Mouse (Mus musculus) liver, embryonic 16.5 days (tissue): ENCODE data around the gene Arhgap28. TPM values are rescaled to one million over a fixed set of nuclear protein-coding genes. Genes with fewer than 3 reads are reported as not detected.
"Not testable (repeated sequence)": the region's sequence is repeated elsewhere in the genome, so short reads cannot be mapped to it uniquely, and the experiment has no call there.

Source experiments
- ATAC-seq: fragments of 200-750 bp; cut with Nextera tagmentation; 2 replicates; pipeline ENCODE4 v1.8.0; 2017; ENCODE audit warnings: low read depth, mild to moderate bottlenecking, moderate number of reproducible peaks, moderate library complexity
- H3K27ac ChIP-seq: fragments of 300-500 bp; sonication (generic); 2 replicates; pipeline ENCODE4 v1.5.1; 2014; ENCODE audit warnings: mild to moderate bottlenecking, low read length
- H3K27me3 ChIP-seq: fragments of 300-500 bp; sonication (generic); 2 replicates; pipeline ENCODE4 v1.6.1; 2014; ENCODE audit warnings: low read depth, low read length, mixed read lengths; ENCODE audit not compliant: control insufficient read depth, insufficient read depth
- H3K36me3 ChIP-seq: fragments of 300-500 bp; sonication (generic); 2 replicates; pipeline ENCODE4 v1.6.1; 2014; ENCODE audit warnings: mild to moderate bottlenecking; ENCODE audit not compliant: control insufficient read depth, insufficient read depth
- H3K4me1 ChIP-seq: fragments of 300-500 bp; sonication (generic); 2 replicates; pipeline ENCODE4 v1.6.1; 2014; ENCODE audit warnings: low read depth, low read length, mixed read lengths; ENCODE audit not compliant: control insufficient read depth
- H3K4me2 ChIP-seq: fragments of 300-500 bp; sonication (generic); 2 replicates; pipeline ENCODE4 v1.6.1; 2014; ENCODE audit warnings: low read depth, low read length, mixed read lengths
- H3K4me3 ChIP-seq: fragments of 300-500 bp; sonication (generic); 2 replicates; pipeline ENCODE4 v1.5.1; 2014; ENCODE audit warnings: low read depth, mild to moderate bottlenecking, low read length
- H3K9ac ChIP-seq: fragments of 300-500 bp; sonication (generic); 2 replicates; pipeline ENCODE4 v1.6.1; 2014; ENCODE audit warnings: low read depth, low read length
- H3K9me3 ChIP-seq: fragments of 300-500 bp; sonication (generic); replicated peaks from 2 replicates; pipeline ENCODE4 v1.6.1; 2016; ENCODE audit warnings: low read length; ENCODE audit not compliant: control insufficient read depth
- WGBS: fragments of 180-500 bp; shearing (Covaris S2); extraction: QIAGEN DNeasy Blood & Tissue Kit; methylation state at CpG from one replicate; pipeline ENCODE4 v1.1.7; 2014; ENCODE audit not compliant: insufficient replicate concordance; 5-methylcytosine and 5-hydroxymethylcytosine counted together
- polyA plus RNA-seq: library from polyadenylated mRNA; unstranded; fragments of >200 nt; fragmentation: Nextera tagmentation; extraction: Ambion mirVana; gene quantifications from 2 replicates; pipeline ENCODE4 v1.2.1, GENCODE M21; 2015

Gene Arhgap28
- polyA plus RNA-seq, 1 experiment from 2014 or later = 1.3 TPM

DNA sequence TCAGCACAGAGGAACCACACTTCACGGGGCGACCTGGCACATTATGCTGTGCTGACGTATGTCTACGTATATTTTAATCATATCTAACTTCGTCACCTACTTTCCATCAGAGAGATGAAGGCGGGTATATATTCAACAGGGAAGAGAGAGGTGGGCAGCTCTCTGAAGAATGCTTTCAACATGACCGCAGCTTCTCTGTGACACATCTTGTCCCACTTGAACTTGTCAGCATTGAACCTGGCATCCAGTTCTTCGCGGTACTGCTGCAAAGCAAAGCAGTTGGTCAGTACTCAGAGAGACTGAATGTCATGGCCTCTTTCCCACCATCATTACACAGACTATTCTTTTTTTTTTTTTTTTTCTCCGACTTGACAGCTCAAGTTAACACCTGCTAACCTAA lies 139.6 kb downstream of the Arhgap28 start:
- ATAC-seq = no peak
- Histone ChIP-seq H3K4me3 (no peak overlapping the region), H3K4me1 (no peaks in the 10 kb centered on the region), H3K9me3 (no peaks in the 10 kb centered on the region), H3K4me2 (no peak overlapping the region), H3K27me3 (no peaks in the 10 kb centered on the region), H3K9ac (no peak overlapping the region), H3K36me3 (no peaks in the 10 kb centered on the region), H3K27ac (no peak overlapping the region)
- 72% methylated on average over 10 of the region's 10 CpGs for WGBS

DNA sequence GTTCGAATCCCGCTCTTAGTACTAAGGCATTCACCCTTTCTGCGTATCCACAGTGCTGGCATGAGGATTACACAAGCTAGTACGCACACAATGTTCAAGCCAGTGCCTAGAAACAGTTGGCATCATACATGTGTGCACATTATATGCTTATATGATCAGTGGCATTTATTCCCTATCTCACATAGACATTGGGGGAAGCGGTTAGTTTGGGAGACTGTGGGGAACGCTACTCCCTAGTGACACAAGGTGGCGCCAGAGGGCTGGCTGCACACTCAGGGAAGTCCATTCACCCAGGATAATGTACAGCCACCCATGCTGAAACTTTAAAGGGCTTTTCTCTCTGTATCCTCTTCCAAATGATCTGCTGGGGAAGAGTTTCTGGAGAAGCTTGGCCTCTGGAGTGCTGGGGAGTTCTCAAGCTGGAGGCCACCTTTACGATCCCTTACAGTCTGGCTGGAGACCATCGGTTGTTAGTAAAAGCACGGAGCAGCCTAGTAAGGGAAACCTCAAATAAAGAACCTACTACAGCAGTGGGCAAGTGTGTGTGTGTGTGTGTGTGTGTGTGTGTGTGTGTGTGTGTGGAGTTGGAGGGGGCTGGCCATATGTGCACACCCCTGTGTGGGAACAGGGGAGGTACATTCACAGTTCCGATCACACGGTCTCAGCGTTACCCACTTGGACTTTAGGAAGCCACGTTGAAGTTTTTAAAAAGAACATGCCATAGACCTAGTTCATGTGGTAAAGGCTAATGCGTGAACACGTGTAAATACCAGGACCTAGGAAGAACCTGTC lies 142.0 kb downstream of the Arhgap28 start:
- no peak for ATAC-seq
- Histone ChIP-seq H3K9ac (no peak overlapping the region), H3K4me3 (no peak overlapping the region), H3K4me1 (no peaks in the 10 kb centered on the region), H3K9me3 (no peaks in the 10 kb centered on the region), H3K27ac (no peak overlapping the region), H3K4me2 (no peak overlapping the region), H3K36me3 (no peaks in the 10 kb centered on the region), H3K27me3 (no peaks in the 10 kb centered on the region)
- WGBS = 74% methylated on average over 16 of the region's 16 CpGs

DNA sequence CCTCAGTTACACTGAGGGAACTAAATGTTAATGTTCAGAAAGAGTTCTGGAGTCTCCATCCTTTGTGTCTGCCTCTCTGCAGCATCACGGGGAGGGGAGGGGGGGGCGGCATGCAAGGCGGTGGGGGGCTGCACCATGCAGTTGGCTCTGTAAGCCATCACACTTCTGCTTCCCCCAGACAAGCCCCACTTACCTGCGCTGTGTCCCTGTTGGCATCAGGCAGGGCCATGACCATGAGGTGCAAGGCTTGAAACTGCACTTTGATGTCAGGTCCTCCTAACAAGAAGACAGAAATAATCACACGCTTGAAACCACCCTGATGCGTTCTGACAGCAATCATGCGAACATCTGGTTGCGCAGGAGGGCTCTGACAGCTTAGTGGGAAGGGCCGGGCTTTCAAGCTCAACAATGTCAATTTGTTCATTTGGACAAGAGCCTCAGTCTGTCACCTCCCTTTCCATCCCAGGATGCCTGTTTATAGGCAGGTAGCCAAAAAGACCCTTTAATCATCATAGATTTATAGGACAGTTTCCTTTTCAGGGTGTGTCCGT lies 142.8 kb downstream of the Arhgap28 start:
- H3K9me3 ChIP-seq = no peaks in the 10 kb centered on the region
- H3K4me2 ChIP-seq = no peak overlapping the region
- no peak overlapping the region for H3K4me3 ChIP-seq
- no peak for ATAC-seq
- H3K9ac ChIP-seq = no peak overlapping the region
- H3K27me3 ChIP-seq = no peaks in the 10 kb centered on the region
- 78% methylated on average over 10 of the region's 10 CpGs for WGBS
- no peak overlapping the region for H3K27ac ChIP-seq
- no peaks in the 10 kb centered on the region for H3K4me1 ChIP-seq
- no peaks in the 10 kb centered on the region for H3K36me3 ChIP-seq

DNA sequence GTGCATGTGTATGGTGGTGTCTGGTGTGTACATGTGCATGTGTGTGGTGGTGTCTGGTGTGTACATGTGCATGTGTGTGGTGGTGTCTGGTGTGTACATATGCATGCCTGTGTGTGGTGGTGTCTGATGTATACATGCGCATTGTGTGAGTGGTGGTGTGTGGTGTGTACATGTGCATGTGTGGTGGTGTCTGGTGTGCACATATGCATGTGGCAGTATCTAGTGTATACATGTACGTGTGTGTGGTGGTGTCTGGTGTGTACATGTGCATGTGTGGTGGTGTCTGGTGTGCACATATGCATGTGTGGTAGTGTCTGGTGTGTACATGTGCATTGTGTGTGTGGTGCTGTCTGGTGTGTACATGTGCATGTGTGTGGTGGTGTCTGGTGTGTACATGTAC lies 162.4 kb downstream of the Arhgap28 start:
- WGBS = 82% methylated on average over 2 of the region's 2 CpGs
- not testable (repeated sequence) for H3K4me1 ChIP-seq, ATAC-seq, H3K4me2 ChIP-seq, H3K27ac ChIP-seq, H3K4me3 ChIP-seq, H3K36me3 ChIP-seq, H3K9me3 ChIP-seq, H3K27me3 ChIP-seq, H3K9ac ChIP-seq

DNA sequence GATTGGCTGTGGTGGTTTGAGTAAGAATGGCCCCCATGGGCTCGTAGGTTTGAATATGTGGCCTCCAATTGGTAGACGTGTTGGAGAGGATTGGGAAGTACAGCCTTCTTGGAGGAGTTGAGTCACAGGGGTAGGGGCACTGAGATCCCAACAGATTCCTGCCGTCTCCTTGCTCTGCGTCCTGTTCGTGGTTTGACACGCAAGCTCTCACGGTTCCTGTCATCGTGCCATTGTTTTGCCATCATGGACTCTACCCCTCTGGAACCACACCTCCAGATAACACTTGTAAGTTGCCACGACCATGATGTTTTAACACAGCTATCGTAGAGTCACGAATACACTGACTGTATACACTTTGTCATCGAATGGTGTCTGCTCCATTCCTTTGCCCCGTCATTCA lies 165.0 kb downstream of the Arhgap28 start:
- no peak overlapping the region for H3K4me3 ChIP-seq

DNA sequence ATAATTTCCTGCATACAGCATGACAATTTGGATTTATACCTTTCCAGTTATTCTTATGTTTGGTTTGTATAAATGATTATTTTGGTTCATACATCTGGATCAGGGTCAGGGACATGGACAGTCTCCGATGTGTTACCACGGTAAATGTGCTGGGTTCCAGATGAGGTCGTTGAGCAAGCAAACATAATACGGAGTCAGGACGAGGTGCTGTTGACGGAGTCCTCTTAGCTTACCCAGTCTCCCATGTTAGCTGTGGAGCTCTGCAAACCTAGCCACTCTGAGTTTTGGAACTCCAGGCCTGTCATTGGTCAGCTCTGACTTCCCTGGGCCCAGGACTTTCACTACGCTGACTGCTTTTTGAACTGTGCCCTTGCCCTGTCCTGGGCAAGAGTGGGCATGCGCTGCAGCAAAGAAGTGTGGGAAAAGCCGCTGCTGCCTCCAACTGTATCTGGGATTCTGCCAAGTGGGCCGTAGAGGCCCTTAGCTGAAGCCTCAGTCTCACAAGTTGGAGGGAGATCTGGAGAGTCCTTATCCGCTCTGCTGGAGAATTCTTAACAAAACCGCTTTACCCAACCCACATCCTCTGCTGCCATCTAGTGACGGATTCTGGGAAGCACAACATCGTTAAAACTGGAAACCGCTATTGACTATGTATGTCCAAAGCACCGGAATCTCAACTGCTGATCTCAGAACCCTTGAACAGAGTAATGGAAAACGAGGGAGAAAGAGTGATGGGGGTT lies 166.4 kb downstream of the Arhgap28 start:
- H3K27me3 ChIP-seq = no peaks in the 10 kb centered on the region
- no peaks in the 10 kb centered on the region for H3K36me3 ChIP-seq
- H3K4me1 ChIP-seq = no peaks in the 10 kb centered on the region
- no peak for ATAC-seq
- WGBS = 53% methylated on average over 17 of the region's 17 CpGs
- H3K4me2 ChIP-seq = no peak overlapping the region
- no peak overlapping the region for H3K4me3 ChIP-seq
- no peak overlapping the region for H3K27ac ChIP-seq
- H3K9me3 ChIP-seq = no peaks in the 10 kb centered on the region
- no peak overlapping the region for H3K9ac ChIP-seq

More for the DNA sequence above, 165.0 kb downstream of the Arhgap28 start:
- H3K9ac ChIP-seq = no peak overlapping the region
- no peaks in the 10 kb centered on the region for H3K36me3 ChIP-seq
- 63% methylated on average over 13 of the region's 13 CpGs for WGBS
- no peaks in the 10 kb centered on the region for H3K27me3 ChIP-seq
- no peak overlapping the region for H3K4me2 ChIP-seq
- ATAC-seq = no peak
- H3K9me3 ChIP-seq = no peaks in the 10 kb centered on the region
- no peaks in the 10 kb centered on the region for H3K4me1 ChIP-seq
- no peak overlapping the region for H3K27ac ChIP-seq

DNA sequence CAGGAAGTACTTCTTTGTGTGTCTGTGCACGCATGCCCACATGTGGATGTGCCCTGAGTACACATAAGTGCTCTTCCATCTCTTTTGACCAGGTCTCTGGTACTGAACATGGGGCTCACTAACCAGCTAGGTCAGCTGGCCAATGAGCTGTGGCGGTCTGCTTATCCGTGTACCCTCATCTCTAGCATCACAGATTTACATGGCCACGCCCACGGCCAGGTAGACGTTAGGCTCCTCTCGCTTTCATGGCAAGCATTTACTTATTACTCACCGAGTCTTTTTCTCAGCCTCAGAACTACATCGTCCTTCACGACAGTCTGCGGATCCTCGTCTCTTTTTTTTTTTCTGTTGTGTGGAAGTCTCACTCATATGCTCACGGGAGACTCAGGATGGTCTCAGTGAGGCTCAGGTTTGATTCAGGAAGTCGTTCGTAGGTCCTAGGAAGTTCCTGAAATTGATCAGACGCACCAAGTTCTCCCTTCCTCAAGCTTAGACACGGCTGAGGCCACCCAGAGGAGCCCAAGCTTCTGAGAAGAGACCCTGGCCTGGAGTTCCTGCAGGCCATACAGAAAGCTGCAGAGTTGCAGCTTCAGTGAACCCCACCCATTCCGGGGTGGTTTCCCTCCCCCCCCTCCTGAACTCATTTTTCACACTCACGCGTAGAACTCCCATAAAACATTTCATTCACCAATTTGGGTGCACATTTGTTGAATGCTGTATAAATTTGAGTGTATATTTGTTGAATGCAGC lies 167.6 kb downstream of the Arhgap28 start:
- no peak for ATAC-seq
- no peak overlapping the region for H3K4me3 ChIP-seq
- H3K4me2 ChIP-seq = no peak overlapping the region
- 75% methylated on average over 20 of the region's 20 CpGs for WGBS
- H3K36me3 ChIP-seq = no peaks in the 10 kb centered on the region
- no peaks in the 10 kb centered on the region for H3K27me3 ChIP-seq
- H3K9ac ChIP-seq = no peak overlapping the region
- no peaks in the 10 kb centered on the region for H3K4me1 ChIP-seq
- no peak overlapping the region for H3K27ac ChIP-seq
- no peaks in the 10 kb centered on the region for H3K9me3 ChIP-seq

DNA sequence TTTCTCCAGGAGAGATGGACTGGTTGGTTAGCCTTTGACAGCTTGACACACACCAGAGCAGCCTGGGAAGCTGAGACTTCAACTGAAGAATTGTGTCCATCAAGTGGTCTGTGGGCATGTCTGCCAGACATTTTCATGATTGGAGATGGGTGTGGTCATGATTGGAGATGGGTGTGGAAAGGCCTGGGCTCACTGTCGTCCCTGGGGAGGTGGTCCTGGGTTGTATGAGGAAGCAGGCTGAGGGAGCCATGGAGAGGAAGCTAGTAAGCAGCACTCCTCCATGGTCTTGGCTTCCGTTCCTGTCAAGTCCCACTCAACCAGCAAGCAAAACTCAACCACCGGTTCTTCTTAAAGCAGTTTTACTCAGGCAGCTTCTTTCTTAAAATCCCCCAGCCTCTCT lies 176.5 kb downstream of the Arhgap28 start:
- Histone ChIP-seq H3K27me3 (no peaks in the 10 kb centered on the region), H3K36me3 (no peaks in the 10 kb centered on the region), H3K9me3 (peaks cover 2% of the 10 kb centered on the region; the same call in 1 of the 2 replicates), H3K4me2 (no peak overlapping the region), H3K27ac (no peak overlapping the region), H3K4me3 (no peak overlapping the region), H3K9ac (no peak overlapping the region), H3K4me1 (no peaks in the 10 kb centered on the region)
- ATAC-seq = no peak
- 76% methylated on average over 3 of the region's 3 CpGs for WGBS
